Mouse (Mus musculus) T-helper 1 cell (primary cell): Measurements from ENCODE around the gene Asic5.

Experiments used
- in situ Hi-C: fragments of 300-600 bp; cut with MboI, MseI; formaldehyde crosslinking; loops from one replicate; pipeline ENCODE4 v1.15.1; 2025; ENCODE audit warnings: high pct_unique_total_duplicates

The Asic5 gene

DNA sequence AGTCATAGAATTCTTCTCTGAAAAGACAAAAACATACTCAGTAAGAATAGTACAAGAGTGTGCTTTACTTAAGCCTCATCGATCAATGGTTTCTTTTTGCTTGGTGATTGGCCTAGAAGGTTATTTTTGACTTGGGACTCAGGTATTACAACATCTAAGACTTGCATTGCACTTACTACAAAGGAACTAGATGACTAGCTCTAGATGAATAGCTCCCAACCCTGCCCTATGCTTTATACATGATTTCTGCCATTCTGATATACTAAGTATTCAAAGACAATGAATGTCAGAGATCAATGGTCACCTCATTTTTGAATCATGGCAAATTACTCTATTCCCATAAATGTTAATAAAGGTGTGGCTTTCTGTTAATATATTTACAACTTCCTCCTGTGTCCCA, 24.9 kb downstream of the Asic5 start:
- in situ Hi-C loops = loop anchor here (25.0 kb wide), 1 partner anchor 855 kb away; no protein-coding TSS in a partner anchor

DNA sequence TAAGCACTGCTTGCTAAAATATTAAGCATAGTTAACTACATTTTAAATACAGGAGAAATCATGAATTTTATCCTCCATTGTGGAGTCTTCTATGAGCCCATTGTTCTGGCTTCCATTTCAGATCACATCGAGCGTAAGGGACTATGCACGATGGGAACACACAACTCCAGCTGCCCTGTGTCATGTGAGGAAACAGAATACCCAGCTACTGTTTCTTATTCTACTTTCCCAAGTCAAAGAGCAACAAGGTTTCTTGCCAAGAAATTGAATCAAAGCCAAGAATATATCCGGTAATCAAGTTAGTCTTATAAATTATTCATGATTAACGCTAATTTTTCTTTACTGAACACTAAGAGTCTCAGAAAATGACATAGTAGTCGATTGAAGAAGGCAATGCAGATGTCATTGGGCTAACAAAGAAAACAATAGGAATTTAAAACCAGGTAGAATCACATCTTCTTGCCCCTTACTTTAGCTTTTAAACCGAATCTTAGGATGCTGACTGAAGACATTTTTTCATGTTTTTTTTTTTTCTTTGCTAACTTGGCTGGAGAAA, 32.1 kb downstream of the Asic5 start:
- in situ Hi-C loops = loop anchor here (5.0 to 25.0 kb wide), 2 partner anchors 58 to 848 kb away; partner anchors contain the start of gene Gucy1b1

DNA sequence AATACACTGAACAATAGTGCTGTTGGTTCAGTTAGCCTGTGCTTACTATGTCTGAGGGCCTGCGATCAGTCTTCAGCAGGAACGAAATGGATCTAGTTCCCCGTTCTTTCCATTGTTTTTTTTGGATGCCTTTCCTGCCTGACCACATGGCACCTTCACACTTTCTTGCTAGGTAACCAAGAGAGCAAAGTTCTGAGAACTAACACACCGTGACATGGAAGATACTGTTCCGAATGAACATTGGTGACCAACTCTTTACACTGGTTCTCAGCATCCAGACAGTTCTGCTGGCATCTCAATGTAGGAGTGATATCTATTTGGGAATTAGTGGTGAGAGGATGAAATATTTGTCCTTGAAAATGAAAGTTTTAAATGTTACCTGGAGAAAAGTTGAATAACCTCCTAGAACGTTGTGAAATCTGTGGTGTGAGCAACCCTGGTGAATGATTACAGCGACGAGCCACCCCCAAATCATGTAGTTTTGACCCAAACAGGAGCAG, 40.4 kb downstream of the Asic5 start:
- in situ Hi-C loops = loop anchor here (25.0 kb wide), 1 partner anchor 840 kb away; no protein-coding TSS in a partner anchor

DNA sequence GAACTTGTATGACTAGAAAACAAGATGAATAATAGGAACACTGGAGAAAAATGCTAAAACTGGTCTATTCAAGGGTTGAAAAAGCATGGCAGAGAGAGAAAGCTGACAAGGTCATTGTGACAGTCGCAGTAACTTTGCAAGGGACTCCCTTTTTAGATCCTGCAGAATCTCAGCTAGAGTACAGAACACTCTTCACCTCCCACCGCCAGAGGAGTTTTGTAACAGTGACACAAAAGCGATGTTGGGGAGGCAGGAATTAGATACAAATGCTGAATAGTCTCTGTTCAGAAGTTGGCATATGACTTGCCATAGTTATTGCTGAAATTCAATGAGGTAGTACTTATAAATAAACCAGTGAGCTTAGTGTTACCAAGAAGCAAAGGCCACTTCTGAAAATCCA, 41.0 kb downstream of the Asic5 start:
- in situ Hi-C loops = loop anchor here (25.0 kb wide), 1 partner anchor 839 kb away; no protein-coding TSS in a partner anchor

DNA sequence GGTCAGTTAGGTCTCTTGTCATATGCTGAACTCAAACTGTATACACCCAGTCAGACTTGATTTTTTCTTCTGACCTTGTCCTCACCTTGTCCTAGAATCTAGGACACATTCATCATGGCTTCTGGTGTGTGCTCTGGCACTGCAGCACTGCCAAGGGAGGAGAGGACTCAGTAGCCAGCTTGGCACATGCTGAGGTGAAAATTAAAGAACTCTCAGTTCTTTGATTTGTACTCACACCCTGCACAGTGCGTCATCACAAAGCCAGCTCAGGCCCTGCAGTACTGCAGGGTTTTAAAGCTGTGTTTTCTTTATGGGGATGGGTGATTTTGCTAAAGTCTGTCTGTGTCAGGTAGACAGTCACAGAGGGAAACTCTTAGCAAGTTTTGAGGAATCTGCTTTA, 45.2 kb downstream of the Asic5 start:
- in situ Hi-C loops = no loop called here

DNA sequence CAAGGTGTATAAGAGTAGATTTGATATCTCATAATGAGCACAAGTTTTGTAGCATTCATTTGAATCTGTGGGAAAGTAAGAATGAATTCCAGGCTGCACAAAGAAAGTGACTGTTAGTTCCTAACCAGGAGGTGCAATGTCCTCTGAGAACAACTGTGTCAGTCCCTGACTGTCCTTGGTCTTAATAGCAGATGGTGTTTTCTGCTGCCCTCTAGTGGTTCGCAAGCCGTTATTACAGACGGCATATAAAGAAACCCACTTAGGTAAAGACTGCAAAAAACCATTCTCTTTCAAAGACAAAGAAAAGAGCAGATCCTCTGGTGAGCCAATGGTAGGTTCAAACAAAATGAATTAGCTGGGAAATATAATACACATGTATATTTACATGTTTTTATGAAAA, 47.1 kb downstream of the Asic5 start:
- in situ Hi-C loops = no loop called here

DNA sequence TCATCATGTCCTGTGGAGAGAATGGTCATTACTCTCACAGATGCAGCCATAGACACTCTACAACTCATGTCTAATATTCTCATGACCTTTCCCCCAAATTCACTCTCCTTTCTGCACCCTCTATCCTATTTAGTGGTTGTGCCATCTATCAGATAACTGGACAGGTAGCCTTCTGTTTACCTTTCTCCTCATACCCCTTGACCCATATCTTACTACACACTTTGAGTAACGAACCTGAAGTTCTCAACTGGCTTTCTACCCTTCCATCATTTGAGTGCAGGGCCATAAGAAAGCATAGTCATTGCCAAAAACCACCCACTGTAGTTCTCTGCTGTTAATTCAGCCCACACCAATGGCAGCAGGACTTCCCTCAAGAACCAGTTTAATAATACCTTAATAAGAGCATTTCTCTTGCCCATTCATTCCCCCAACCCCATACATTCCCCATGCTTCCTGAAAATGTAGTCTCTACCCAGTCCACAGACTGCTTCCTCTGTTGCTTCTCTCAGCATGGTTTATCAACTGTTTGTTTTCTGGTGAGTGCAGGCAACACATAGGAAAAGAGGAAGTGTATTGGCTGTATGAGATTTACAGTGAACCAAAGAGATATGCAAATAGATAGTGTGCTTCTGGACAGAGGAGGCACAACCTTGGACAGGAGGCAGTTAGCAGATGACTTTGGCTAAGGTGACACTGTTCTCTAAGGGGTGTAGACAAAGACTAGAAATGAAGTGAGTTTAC, 48.1 kb downstream of the Asic5 start:
- in situ Hi-C loops = no loop called here

DNA sequence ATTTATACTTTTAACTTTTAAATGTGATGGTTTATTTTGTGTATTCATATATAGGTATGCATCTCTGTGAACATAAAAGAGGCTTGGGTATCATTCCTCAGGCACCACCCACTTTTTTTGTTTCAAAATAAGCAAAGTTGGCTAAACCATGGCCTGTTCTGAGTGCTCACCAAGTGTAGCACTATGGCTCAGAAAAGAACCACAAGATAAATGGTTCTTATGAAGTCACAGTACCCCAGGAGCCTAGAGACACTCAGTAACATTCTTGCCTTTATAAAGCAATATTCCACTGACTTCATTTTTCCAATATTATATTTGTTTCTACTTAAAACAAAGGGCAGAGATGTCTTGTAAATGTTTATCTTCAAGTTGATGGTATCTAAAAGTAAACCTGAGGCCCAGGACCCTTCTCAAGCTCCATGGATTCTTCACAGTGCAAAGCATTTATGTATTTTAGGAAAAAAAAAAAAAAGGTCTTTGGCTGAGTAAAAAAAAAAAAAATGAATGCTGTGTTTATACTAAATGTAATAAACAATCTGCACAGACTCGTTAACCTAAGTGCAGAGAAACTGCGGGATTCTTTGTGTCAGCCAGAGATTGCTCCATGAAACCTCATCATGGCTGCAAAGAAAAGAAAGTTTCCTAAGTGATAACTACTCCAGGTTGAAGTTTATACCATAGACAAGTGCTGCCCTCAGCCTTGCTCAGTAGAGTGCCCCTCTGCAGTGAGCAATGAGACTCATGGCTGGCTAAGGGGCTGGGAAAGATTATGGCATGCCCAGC, 54.4 kb downstream of the Asic5 start:
- in situ Hi-C loops = no loop called here

DNA sequence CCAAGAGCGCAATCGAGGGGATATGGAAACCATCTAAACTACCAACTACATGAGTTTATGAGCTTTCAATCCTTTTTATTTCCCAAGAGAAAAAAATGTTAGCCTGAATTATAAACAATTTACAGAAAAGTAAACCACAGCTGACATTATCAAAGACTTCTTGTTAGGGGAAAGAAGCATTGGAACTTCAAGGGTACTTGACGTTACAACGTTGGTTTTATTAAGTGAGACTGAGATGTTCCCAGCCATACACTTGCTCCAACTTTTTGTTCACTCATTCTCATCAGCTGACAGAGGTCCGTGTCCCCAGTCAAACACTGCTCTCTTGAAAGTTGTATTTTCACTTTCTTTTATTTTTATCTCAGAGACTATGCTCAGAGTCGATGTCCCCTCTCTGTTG, 61.6 kb downstream of the Asic5 start:
- in situ Hi-C loops = no loop called here

DNA sequence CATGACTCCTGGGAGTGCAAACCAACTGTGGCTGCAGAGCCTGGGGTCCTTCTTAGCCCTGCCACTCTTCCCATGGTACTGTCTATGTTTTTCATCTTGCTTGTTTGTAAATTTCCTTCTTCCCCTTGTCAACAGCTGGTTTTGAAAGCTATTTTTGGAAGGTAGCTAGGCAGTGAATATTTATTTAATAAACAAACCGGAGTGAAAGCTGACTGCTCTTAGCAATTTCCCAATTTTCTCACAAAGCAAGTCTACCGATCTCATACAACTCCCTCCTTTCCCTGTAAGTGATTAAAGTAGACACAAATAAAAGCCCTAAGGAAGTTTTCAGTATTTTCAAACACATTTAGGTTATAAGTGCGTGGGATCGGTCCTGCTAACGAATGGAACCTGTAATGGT, 62.8 kb downstream of the Asic5 start:
- in situ Hi-C loops = loop anchor here (5.0 kb wide), 1 partner anchor 292 kb away; no protein-coding TSS in a partner anchor

DNA sequence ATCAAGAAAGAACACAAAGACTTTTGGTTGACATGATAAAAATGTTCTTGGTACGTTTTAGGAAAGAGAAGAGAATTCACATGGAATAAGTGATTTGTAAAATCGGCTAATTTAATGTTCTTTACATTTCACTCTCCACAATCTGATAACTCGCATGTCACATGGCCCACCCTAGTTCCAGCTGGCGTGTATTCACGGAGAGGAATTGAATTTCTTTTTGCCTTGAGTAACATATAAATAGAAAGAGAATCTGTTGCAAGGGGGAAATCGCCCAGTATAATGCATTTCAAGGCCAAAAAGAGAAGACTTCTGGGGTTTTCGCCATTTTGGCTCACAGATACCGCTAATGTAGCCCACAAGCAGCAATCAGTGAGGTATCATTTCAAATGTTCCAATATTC, 64.0 kb downstream of the Asic5 start:
- in situ Hi-C loops = loop anchor here (5.0 kb wide), 1 partner anchor 291 kb away; no protein-coding TSS in a partner anchor

DNA sequence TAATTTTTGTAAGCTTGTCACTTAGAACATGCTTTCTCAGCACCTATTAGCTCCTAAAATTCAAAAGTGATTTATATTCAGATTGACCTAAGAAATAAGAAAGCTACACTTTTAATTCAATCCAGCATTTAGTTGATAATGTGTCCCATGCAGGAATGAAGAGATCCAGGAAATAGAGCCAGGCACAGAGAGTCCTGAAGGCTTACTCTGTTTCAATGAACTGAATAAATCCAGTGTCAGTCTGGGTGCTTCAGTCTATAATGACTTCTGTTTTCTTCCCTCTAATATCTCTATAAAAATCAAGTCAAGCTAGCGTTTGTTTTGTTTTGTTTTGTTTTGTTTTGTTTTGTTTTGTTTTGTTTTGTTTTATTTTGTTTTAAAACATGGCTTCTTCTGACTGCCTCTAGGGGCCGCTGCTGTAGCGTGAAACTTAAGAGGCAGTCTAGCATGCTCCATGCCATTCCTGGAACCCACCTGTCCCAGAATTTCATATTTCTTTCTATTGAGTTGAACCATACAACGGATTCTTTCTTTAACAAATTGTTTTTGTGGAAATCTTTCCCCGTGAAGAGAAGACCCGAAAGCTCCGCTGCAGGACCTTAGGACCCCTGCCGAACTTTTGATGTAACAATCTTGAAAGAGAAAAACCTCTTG, 65.1 kb downstream of the Asic5 start:
- in situ Hi-C loops = loop anchor here (5.0 kb wide), 1 partner anchor 290 kb away; no protein-coding TSS in a partner anchor

DNA sequence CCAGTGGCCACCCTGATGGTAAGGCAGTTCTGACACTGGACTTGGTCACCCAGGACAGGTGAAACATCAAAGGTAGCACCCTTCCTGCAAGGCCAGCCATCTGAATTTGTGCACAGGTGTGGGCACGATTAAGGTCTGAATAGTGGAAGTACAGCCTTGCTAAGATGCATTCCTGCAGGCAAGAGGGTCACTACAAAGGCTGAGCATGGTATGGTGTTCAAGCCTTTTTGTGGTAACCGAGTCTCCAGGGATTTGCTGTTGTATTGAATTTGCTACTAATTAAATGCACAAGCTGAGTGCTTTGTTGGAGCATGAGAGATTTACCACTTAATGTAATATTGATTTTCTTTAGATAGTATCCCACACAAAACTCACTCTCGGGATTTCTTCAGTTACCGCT, 66.0 kb downstream of the Asic5 start:
- in situ Hi-C loops = loop anchor here (5.0 kb wide), 1 partner anchor 289 kb away; no protein-coding TSS in a partner anchor

DNA sequence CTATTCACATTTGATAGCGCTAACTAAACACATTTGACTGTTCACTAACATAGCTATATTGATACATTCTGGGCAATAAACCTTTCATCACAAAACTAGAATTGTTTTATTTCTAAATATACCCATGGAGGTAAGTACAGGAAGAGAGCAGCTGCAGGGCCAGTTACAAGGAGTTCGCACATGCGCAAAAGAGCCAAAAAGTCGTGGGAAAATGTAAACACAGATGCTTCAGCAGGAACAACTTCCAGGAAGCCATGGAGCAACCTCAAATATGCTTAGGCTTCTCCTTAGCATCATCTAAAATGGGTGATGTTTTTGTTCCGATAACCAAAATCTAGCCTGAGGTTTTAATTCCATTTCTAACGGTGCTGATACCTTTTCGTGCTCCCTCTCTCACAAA, 66.6 kb downstream of the Asic5 start:
- in situ Hi-C loops = loop anchor here (5.0 kb wide), 1 partner anchor 289 kb away; no protein-coding TSS in a partner anchor

DNA sequence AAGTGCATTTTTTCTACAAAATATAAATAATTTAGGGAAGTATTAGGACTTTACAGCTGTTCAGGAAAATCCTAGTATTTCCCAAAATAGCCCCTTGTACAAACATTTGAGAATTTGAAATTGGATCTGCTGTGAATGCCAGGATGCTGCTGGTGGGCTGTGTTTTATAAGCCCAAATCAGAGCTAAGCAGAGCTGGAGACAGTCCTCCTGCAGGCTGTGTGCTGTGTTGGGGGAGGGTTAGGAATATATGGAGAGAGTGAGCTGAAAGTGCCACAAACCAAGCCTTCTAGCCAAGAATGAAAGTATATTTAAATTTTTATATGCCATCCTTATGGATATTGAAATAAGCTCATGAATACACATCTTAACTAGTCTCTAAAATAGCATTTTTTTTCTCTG, 69.4 kb downstream of the Asic5 start:
- in situ Hi-C loops = no loop called here

DNA sequence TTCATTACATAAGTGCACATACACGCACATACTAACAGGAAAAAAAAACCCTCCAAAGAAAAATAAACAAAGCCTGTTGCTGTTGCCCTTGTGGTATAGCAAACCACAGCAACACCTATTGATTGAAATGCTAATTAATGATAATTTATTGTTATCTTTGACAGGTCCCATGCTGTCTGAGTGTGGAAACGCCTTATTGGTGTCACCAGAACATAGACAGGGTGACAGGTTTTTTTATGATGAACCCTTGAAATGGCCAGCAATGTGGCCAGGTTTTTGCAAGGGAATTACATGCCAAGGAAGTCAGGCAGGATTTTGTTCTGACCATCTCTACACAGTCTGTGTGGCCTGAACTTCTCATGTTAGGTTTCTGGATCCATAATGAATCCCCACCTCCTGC, 69.9 kb downstream of the Asic5 start:
- in situ Hi-C loops = no loop called here

DNA sequence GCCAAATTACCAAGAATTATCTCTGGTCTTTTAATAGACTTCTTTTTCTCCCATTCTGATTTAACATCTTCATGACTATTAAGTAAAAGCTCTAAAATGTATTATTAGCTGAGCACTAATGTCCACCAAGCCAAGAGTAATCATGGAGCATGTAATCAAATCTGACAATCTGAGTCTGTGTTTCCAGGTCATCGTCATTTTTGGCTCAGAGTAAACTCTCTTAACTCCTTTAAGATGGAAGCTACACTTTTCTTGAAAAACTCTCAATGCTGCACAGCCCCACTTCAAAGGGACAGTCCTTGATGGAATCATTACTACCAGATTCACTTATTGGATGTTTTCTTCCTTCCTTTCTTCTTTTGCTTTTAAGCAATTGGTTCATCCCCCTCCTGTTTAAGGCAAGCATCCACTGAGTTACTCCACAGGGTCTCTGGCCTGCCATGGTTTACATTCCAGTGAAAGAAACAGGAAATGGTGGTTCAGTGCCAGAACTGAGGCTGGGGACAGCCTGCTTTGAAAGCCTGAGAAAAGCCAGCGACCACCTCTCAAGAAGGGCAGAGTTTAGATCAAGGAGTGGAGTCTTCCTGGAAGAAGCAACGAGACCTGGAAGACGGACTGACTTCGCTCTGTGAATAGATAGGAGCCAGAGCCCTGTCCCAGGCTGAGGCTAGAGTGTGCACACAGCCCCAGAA, 72.3 kb downstream of the Asic5 start:
- in situ Hi-C loops = no loop called here

DNA sequence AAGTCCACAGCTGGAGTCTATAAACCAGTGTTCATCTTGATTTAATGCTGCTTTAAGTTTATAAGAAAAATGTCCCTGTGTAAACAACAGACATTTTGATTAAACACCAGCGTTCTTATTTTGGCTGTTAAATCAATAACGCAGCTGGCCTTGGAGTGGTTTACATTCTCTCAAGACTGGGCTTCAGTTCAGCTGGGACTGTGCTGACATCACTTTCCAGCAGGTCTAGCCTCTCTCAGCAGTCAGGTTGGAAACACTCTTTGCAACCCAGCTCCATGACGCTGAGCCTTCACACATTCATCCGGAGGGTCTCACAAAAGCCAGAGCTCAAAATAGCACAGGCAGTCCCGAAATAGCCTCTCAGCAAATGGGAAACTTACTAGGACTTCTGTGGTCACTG, 75.1 kb downstream of the Asic5 start:
- in situ Hi-C loops = no loop called here

DNA sequence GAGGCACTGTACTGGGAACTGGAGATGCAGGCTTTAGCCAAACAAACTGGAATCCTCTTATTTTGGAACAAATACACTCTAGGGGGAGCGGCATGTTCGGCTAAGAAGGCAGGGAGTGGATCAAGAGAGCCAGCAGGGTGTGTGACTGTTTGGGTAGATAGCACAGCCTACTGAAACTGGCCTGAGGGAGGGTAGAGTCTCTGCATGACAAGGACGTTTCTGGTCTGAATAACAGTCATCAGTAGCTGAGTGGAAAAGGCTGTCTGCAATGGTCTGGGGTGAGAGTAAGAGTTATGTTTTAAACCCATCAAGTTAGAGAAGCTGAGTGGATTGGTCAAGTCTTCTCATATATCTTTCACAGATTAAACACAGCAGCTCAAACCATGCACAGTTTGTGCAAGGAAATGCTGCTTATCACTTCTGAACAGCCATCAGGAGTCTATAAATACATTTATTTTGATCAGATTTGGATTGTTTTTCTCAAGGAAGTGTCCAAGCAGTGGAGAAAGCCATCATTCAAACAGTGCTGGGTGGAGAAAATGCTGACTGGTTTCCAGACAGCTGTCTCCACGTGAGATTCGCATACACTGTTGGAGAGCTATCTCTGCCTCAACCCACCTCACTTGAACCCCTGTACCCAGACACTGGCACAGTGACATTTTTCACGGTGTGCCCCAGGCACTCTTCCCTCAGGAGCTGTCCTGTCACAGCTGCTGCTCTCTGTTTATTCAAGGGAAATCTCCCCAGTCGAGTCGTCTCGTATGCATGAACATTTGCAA, 79.5 kb downstream of the Asic5 start:
- in situ Hi-C loops = no loop called here

DNA sequence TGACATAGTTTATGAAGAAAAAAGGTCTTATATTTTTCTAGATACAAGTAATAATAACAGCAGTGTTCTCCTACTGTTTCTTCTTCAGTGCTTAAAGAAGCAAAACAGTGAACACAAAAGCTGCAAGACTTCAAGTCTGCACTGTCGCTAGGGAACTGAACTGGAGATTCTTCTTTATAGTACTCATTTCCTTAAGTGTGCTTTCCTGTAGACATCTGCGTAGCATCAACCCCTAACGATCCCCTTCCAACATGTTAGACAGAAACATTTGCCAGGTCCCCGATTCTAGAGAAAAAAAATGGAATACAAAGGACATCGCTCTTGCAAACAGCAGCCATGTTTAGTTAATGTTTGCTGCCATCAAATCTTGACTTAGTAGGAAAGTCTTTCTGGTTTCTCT, 85.7 kb downstream of the Asic5 start:
- in situ Hi-C loops = no loop called here
